Comparison of ENCODE assay signal across 10 mouse cellular contexts in genomic region chr9:65575393-65576196, GRCm38 (mm10). TPM values are rescaled to one million over a fixed set of nuclear protein-coding genes. Genes with fewer than 3 reads are reported as not detected.
A peak's percentile ranks its signal among the peaks of the same experiment; 100 is the strongest.
DNase-seq lines count a peak whose midpoint lies in the region; ATAC-seq lines count a peak whose summit lies in the region.
"Had no signal": no experiment of that assay in that cellular context is flagged by ENCODE, and none has a peak within 500 bp of the region (broad histone marks: within the 10 kb centered on the region; RNA-seq: fewer than 3 reads in every experiment).

No protein-coding gene starts in this region.

- ATAC-seq in stomach, embryonic 15.5 days (ENCODE audit: insufficient read depth, low FRiP score, low read depth): no peak
- no peak for ATAC-seq in midbrain, embryonic 11.5 days (ENCODE audit: low FRiP score)

- H3K36me3 ChIP-seq in stomach, embryonic 15.5 days: 0 out of 2 replicates have a peak, but pooled peaks cover 6% of the 10 kb centered on the region
- no peaks in the 10 kb centered on the region for H3K36me3 ChIP-seq in midbrain, embryonic 11.5 days (ENCODE audit: control insufficient read depth, insufficient read depth, low read length)

- peak overlapping the region; percentile 52 for H3K27ac ChIP-seq in stomach, embryonic 15.5 days
- no peak overlapping the region for H3K27ac ChIP-seq in midbrain, embryonic 11.5 days (ENCODE audit: low read depth, low read length)

- no peaks in the 10 kb centered on the region for H3K27me3 ChIP-seq in stomach, embryonic 15.5 days (replicated peaks)
- H3K27me3 ChIP-seq in midbrain, embryonic 11.5 days (ENCODE audit: control insufficient read depth, insufficient read depth, low read length): no peaks in the 10 kb centered on the region

- DNase-seq in adrenal gland, postnatal 14 days: peak; percentile 58
- DNase-seq in adrenal gland, adult 2 months: no peak
- DNase-seq in retina, postnatal 1 day: peak; percentile 34
- DNase-seq in retina, embryonic 14.5 days (ENCODE audit: low spot score): no peak
- DNase-seq in kidney, postnatal 25 days: peak; percentile 54 to 67
- DNase-seq in ovary, postnatal 14 days (ENCODE audit: low spot score): no peak
- no peak for DNase-seq in midbrain, embryonic 11.5 days (ENCODE audit: low spot score, missing footprints)

- no peaks in the 10 kb centered on the region for H3K9me3 ChIP-seq in stomach, embryonic 15.5 days
- no peaks in the 10 kb centered on the region for H3K9me3 ChIP-seq in midbrain, embryonic 11.5 days (ENCODE audit: control insufficient read depth, low read length)

- WGBS in stomach, embryonic 15.5 days: 58% methylated on average over 8 of the region's 8 CpGs
- 83% methylated on average over 8 of the region's 8 CpGs for WGBS in midbrain, embryonic 11.5 days

- H3K4me3 ChIP-seq in stomach, embryonic 15.5 days (replicated peaks): no peak overlapping the region
- H3K4me3 ChIP-seq in midbrain, embryonic 11.5 days (ENCODE audit: low read depth, low read length): no peak overlapping the region

- no peak overlapping the region for H3K9ac ChIP-seq in stomach, embryonic 15.5 days
- H3K9ac ChIP-seq in midbrain, embryonic 11.5 days (ENCODE audit: low read length): no peak overlapping the region

- peaks cover 37% of the 10 kb centered on the region for H3K4me1 ChIP-seq in stomach, embryonic 15.5 days
- H3K4me1 ChIP-seq in midbrain, embryonic 11.5 days (ENCODE audit: control insufficient read depth, insufficient read depth, low read length): peaks cover 21% of the 10 kb centered on the region

- H3K4me2 ChIP-seq in stomach, embryonic 15.5 days: peak overlapping the region; percentile 12; the same call in 1 of the 2 replicates
- H3K4me2 ChIP-seq in midbrain, embryonic 11.5 days: no peak overlapping the region

RNA-seq across cellular contexts. Expression of gene Plekho2, which starts 4.2 kb away (rescaled TPM):
- total RNA-seq in adrenal gland, postnatal 14 days (2021): 36.1 and 48.0 TPM in 2 replicates
- total RNA-seq in adrenal gland, adult 2 months (2021): 10 to 100 TPM; 49.9 to 61.0 TPM
- polyA plus RNA-seq in adrenal gland, adult 2 months (2012; rRNA removed): 48.8 and 61.6 TPM in 2 replicates
- polyA plus RNA-seq in stomach, embryonic 15.5 days (2015; fragmentation: Nextera tagmentation; extraction: Ambion mirVana): 17.0 and 18.1 TPM in 2 replicates
- 8.2 and 9.0 TPM in 2 replicates for polyA plus RNA-seq in midbrain, embryonic 11.5 days (2014; fragmentation: Nextera tagmentation; extraction: Ambion mirVana)

RNA-seq across cellular contexts. Expression of gene Pif1, which starts 11.4 kb away (rescaled TPM):
- 1.7 and 2.9 TPM in 2 replicates for total RNA-seq in adrenal gland, postnatal 14 days (2021)
- total RNA-seq in adrenal gland, adult 2 months (2021): under 1 TPM; 0.29 to 0.45 TPM
- polyA plus RNA-seq in adrenal gland, adult 2 months (2012; rRNA removed): 0.42 and 0.46 TPM in 2 replicates
- 11.4 and 12.3 TPM in 2 replicates for polyA plus RNA-seq in stomach, embryonic 15.5 days (2015; fragmentation: Nextera tagmentation; extraction: Ambion mirVana)
- polyA plus RNA-seq in midbrain, embryonic 11.5 days (2014; fragmentation: Nextera tagmentation; extraction: Ambion mirVana): 12.0 and 13.6 TPM in 2 replicates

RNA-seq across cellular contexts. Expression of gene Rbpms2, which starts 53.9 kb away (rescaled TPM):
- 61.0 and 61.5 TPM in 2 replicates for total RNA-seq in adrenal gland, postnatal 14 days (2021)
- total RNA-seq in adrenal gland, adult 2 months (2021): 10 to 100 TPM; 63.1 to 85.0 TPM
- polyA plus RNA-seq in adrenal gland, adult 2 months (2012; rRNA removed): 125 and 154 TPM in 2 replicates
- 19.3 and 23.2 TPM in 2 replicates for polyA plus RNA-seq in stomach, embryonic 15.5 days (2015; fragmentation: Nextera tagmentation; extraction: Ambion mirVana)
- 19.7 and 24.0 TPM in 2 replicates for polyA plus RNA-seq in midbrain, embryonic 11.5 days (2014; fragmentation: Nextera tagmentation; extraction: Ambion mirVana)

RNA-seq across cellular contexts. Expression of gene Ankdd1a, which starts 55.6 kb away (rescaled TPM):
- total RNA-seq in adrenal gland, postnatal 14 days (2021): 0.41 TPM in 1 of 2 replicates, not detected in the other
- 1 to 10 TPM in 1 of 2 experiments, under 1 TPM in 1; 0.32 to 3.3 TPM for total RNA-seq in adrenal gland, adult 2 months (2021)
- 0.45 and 0.98 TPM in 2 replicates for polyA plus RNA-seq in adrenal gland, adult 2 months (2012; rRNA removed)
- 0.14 TPM in 1 of 2 replicates, not detected in the other for polyA plus RNA-seq in stomach, embryonic 15.5 days (2015; fragmentation: Nextera tagmentation; extraction: Ambion mirVana)
- polyA plus RNA-seq in midbrain, embryonic 11.5 days (2014; fragmentation: Nextera tagmentation; extraction: Ambion mirVana): not detected in 2 replicates
- total RNA-seq: common myeloid progenitor, adult 5-6 weeks had no signal
- polyA plus RNA-seq: limb, embryonic 11.5 days had no signal

Comparison
In these comparisons a context has a peak if more than half of its experiments do, and no peak if none do; other contexts are left out.
1. DNase-seq: peak in adrenal gland, postnatal 14 days (single experiment), retina, postnatal 1 day (single experiment) and kidney, postnatal 25 days (2 of 2); none in adrenal gland, adult 2 months (single experiment), retina, embryonic 14.5 days (single experiment), ovary, postnatal 14 days (single experiment) and midbrain, embryonic 11.5 days (single experiment).